Mouse (Mus musculus) neural tube, embryonic 12.5 days (tissue): ENCODE results near the gene Efcab9. TPM values are rescaled to one million over a fixed set of nuclear protein-coding genes. Genes with fewer than 3 reads are reported as not detected.

Experiments used
- ATAC-seq: fragments of 200-750 bp; cut with Nextera tagmentation; 2 replicates; pipeline ENCODE4 v1.8.0; 2017; ENCODE audit warnings: low read depth, mild to moderate bottlenecking, moderate TSS enrichment, moderate library complexity; ENCODE audit not compliant: low FRiP score
- H3K27ac ChIP-seq: fragments of 300-500 bp; sonication (generic); 2 replicates; pipeline ENCODE4 v1.5.1; 2016
- H3K27me3 ChIP-seq: fragments of 300-500 bp; sonication (generic); replicated peaks from 2 replicates; pipeline ENCODE4 v1.6.1; 2016; ENCODE audit warnings: mild to moderate bottlenecking
- H3K36me3 ChIP-seq: fragments of 300-500 bp; sonication (generic); 2 replicates; pipeline ENCODE4 v1.6.1; 2016; ENCODE audit warnings: mild to moderate bottlenecking
- H3K4me1 ChIP-seq: fragments of 300-500 bp; sonication (generic); 2 replicates; pipeline ENCODE4 v1.6.1; 2016
- H3K4me2 ChIP-seq: fragments of 300-500 bp; sonication (generic); replicated peaks from 2 replicates; pipeline ENCODE4 v1.6.1; 2016; ENCODE audit warnings: mild to moderate bottlenecking
- H3K4me3 ChIP-seq: fragments of 300-500 bp; sonication (generic); 2 replicates; pipeline ENCODE4 v1.5.1; 2016
- H3K9ac ChIP-seq: fragments of 300-500 bp; sonication (generic); 2 replicates; pipeline ENCODE4 v1.6.1; 2016; ENCODE audit warnings: mild to moderate bottlenecking
- H3K9me3 ChIP-seq: fragments of 300-500 bp; sonication (generic); 2 replicates; pipeline ENCODE4 v1.6.1; 2016; ENCODE audit warnings: mild to moderate bottlenecking
- WGBS: fragments of 180-500 bp; shearing (Covaris S2); methylation state at CpG from one replicate; pipeline ENCODE4 v1.1.7; 2016; 5-methylcytosine and 5-hydroxymethylcytosine counted together
- polyA plus RNA-seq: library from polyadenylated mRNA; unstranded; fragments of >200 nt; fragmentation: Nextera tagmentation; extraction: Ambion mirVana; gene quantifications from 2 replicates; pipeline ENCODE4 v1.2.1, GENCODE M21; 2016

Efcab9 gene
- polyA plus RNA-seq, 1 experiment from 2014 or later = 0.51 TPM

DNA sequence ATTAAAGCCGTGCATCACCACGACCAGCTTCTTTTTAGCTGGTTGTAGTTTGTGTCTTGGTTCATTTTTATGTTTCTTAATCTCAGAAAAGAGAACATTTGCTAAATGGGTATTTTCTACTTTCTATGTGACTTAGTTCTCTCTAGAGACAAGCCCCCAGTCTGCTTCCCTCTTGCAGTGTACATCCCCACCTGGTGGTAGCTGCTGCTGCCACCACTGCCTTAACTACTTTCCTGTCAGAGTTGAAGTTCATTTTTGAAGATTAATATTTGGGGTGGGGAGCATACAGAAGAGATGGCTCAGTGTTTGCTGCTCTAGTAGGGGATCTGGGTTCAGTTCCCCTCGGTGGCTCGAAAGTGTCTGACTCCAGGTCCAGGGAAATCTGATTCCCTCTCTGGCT is 31.9 kb downstream of the Efcab9 start:
- H3K9me3 ChIP-seq = no peaks in the 10 kb centered on the region
- H3K27ac ChIP-seq = no peak overlapping the region
- 93% methylated on average over 4 of the region's 4 CpGs for WGBS
- H3K4me2 ChIP-seq = no peak overlapping the region
- ATAC-seq = no peak
- no peak overlapping the region for H3K4me3 ChIP-seq
- H3K4me1 ChIP-seq = no peaks in the 10 kb centered on the region
- H3K36me3 ChIP-seq = peaks cover 6% of the 10 kb centered on the region
- H3K9ac ChIP-seq = no peak overlapping the region
- H3K27me3 ChIP-seq = no peaks in the 10 kb centered on the region

DNA sequence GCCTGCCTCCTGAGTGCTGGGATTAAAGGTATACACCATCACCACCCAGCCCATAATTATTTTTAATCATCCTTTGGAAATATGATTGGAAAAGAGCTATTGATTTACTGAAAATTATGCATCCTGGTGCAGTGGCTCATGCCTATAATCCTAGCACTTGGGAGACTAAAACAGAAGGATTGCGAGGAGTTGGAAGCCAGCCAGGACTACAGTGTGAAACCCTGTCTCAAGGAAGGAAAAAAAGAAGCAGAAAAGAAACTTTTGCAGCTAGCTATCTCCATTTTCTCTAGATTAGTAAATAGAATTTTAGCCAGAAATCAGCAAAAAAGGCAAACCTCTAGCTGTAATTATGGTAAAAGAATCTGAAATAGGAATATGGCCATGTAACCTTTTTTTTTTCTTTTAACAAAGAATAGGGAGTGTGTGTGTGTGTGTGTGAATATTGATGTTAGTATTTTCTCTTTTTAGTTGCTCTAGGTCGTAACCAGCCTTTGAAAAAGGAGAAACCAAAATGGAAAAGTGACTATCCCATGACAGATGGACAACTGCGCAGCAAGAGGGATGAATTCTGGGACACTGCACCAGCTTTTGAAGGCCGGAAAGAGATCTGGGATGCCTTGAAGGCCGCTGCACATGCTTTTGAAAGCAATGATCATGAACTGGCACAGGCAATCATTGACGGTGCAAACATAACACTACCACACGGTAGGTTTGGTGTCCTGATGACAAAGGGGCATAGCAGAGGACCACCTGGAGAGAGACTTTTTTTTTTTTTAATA is 32.9 kb downstream of the Efcab9 start:
- Histone ChIP-seq H3K9ac (no peak overlapping the region), H3K4me2 (no peak overlapping the region), H3K9me3 (no peaks in the 10 kb centered on the region), H3K4me1 (no peaks in the 10 kb centered on the region), H3K4me3 (no peak overlapping the region), H3K36me3 (peaks cover 6% of the 10 kb centered on the region), H3K27ac (no peak overlapping the region), H3K27me3 (no peaks in the 10 kb centered on the region)
- 88% methylated on average over 7 of the region's 7 CpGs for whole genome bisulfite sequencing
- no peak for ATAC-seq

GRCm38 (mm10) chr11:32495283-32495682 is 36.6 kb downstream of the Efcab9 start:
- H3K36me3 ChIP-seq = 0 out of 2 replicates have a peak, but pooled peaks cover 2% of the 10 kb centered on the region
- no peak overlapping the region for H3K9ac ChIP-seq
- no peaks in the 10 kb centered on the region for H3K9me3 ChIP-seq
- no peak for ATAC-seq
- no peaks in the 10 kb centered on the region for H3K4me1 ChIP-seq
- no peak overlapping the region for H3K27ac ChIP-seq
- no peak overlapping the region for H3K4me2 ChIP-seq
- H3K27me3 ChIP-seq = no peaks in the 10 kb centered on the region
- WGBS = 95% methylated on average over 2 of the region's 2 CpGs
- no peak overlapping the region for H3K4me3 ChIP-seq

DNA sequence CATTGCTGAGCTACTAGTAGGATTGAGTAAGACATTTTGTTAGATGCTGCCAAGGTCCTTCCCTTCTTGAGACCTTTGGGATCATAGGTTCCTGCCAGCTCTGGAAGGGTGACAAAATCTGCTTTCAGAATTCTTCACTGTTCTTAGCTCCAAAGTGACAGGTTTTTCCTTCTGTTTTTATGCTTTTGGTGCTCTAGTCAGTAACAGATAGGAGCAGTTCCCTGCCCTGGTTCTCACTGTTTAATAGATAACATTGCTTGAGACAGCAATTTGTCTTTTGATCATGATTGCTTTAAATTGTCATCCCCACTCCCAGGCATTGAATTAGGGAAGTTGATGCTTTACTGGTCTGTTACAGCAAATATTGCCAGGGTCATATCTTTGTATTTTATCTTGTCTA is 38.6 kb downstream of the Efcab9 start:
- ATAC-seq = no peak
- Histone ChIP-seq H3K4me2 (no peak overlapping the region), H3K36me3 (no peaks in the 10 kb centered on the region), H3K4me3 (no peak overlapping the region), H3K9me3 (no peaks in the 10 kb centered on the region), H3K4me1 (0 out of 2 replicates have a peak, but pooled peaks cover 3% of the 10 kb centered on the region), H3K27me3 (no peaks in the 10 kb centered on the region), H3K9ac (no peak overlapping the region), H3K27ac (no peak overlapping the region)

GRCm38 (mm10) chr11:32491079-32491478 is 40.8 kb downstream of the Efcab9 start:
- Histone ChIP-seq H3K4me1 (0 out of 2 replicates have a peak, but pooled peaks cover 3% of the 10 kb centered on the region), H3K4me3 (no peak overlapping the region), H3K9me3 (no peaks in the 10 kb centered on the region), H3K4me2 (no peak overlapping the region), H3K27me3 (no peaks in the 10 kb centered on the region), H3K36me3 (no peaks in the 10 kb centered on the region), H3K9ac (no peak overlapping the region), H3K27ac (no peak overlapping the region)
- ATAC-seq = no peak
- 95% methylated on average over 2 of the region's 2 CpGs for WGBS

DNA sequence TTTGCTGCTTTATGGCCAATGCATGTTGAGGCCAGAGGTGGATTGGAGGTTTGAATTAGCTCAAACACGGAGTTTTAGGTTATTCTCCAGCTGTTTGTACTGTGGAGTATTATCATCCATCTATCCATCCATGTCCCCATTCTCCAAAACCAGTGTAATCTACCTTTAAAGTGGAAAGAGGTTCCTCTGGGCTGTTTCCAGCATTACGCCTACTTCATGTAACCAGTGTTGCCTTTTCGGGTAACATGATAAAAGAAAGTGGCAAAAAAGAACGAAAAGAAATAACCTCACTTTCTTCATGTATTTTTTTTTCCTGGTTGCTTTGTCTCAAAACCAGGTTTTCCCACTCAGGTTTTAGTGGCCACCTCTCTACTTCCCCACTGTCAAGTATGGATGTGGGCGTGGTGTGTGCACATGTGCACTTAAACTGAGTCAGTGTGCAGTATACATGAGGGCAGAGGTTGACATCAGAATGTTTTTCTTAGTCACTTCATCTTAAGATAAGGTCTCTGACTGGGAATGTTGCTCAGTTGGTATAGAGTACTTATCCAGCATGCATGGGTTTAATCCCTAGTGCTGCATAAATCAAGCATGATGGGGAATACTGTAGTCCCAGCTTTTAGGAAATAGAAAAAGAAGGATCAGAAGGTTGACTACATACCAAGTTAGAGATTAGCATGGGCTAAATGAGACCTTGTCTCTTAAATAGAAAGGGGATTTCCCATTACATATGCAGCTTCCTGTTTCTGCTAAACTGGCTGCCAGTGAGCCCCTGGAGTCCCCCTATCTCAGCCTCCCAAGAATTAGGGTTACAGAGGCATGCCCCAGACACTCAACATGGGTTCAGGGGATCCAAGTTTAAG is 42.8 kb downstream of the Efcab9 start:
- Histone ChIP-seq H3K9me3 (no peaks in the 10 kb centered on the region), H3K9ac (no peak overlapping the region), H3K4me2 (no peak overlapping the region), H3K27ac (no peak overlapping the region), H3K4me1 (0 out of 2 replicates have a peak, but pooled peaks cover 3% of the 10 kb centered on the region), H3K36me3 (no peaks in the 10 kb centered on the region), H3K4me3 (no peak overlapping the region), H3K27me3 (no peaks in the 10 kb centered on the region)
- no peak for ATAC-seq
- WGBS = 82% methylated on average over 5 of the region's 5 CpGs

DNA sequence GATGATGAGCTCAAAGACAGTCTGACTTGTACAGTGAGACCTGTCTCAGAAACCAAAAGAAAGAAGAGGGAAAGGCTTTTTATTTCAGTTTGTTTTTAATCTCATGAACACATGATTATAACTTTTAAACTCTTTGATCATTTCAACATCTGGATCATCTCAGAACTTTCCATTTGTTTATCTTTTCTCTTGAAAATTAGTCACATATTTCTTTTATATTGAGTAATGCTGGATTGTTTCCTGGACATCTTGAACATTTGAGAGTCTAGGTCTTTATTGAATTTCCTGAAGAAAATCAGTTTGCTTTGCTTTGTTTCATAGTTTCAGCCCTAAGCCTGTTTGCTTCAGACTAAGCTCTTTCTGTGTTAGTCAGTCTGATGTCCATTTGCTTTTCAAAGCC is 43.5 kb downstream of the Efcab9 start:
- H3K27me3 ChIP-seq = no peaks in the 10 kb centered on the region
- no peak for ATAC-seq
- no peak overlapping the region for H3K4me2 ChIP-seq
- no peaks in the 10 kb centered on the region for H3K36me3 ChIP-seq
- H3K9me3 ChIP-seq = no peaks in the 10 kb centered on the region
- no peak overlapping the region for H3K4me3 ChIP-seq
- 0 out of 2 replicates have a peak, but pooled peaks cover 3% of the 10 kb centered on the region for H3K4me1 ChIP-seq
- H3K9ac ChIP-seq = no peak overlapping the region
- no peak overlapping the region for H3K27ac ChIP-seq

GRCm38 (mm10) chr11:32487501-32487900 is 44.4 kb downstream of the Efcab9 start:
- H3K27ac ChIP-seq = no peak overlapping the region
- 0 out of 2 replicates have a peak, but pooled peaks cover 3% of the 10 kb centered on the region for H3K4me1 ChIP-seq
- H3K4me3 ChIP-seq = no peak overlapping the region
- H3K36me3 ChIP-seq = no peaks in the 10 kb centered on the region
- H3K4me2 ChIP-seq = no peak overlapping the region
- no peak overlapping the region for H3K9ac ChIP-seq
- 93% methylated on average over 3 of the region's 3 CpGs for WGBS
- no peak for ATAC-seq
- no peaks in the 10 kb centered on the region for H3K9me3 ChIP-seq
- no peaks in the 10 kb centered on the region for H3K27me3 ChIP-seq

GRCm38 (mm10) chr11:32486621-32487020 is 45.3 kb downstream of the Efcab9 start:
- no peak overlapping the region for H3K27ac ChIP-seq
- H3K4me3 ChIP-seq = no peak overlapping the region
- no peak for ATAC-seq
- WGBS = 81% methylated on average over 3 of the region's 3 CpGs
- H3K4me1 ChIP-seq = 0 out of 2 replicates have a peak, but pooled peaks cover 3% of the 10 kb centered on the region
- H3K9ac ChIP-seq = no peak overlapping the region
- H3K36me3 ChIP-seq = no peaks in the 10 kb centered on the region
- H3K9me3 ChIP-seq = no peaks in the 10 kb centered on the region
- H3K4me2 ChIP-seq = no peak overlapping the region
- no peaks in the 10 kb centered on the region for H3K27me3 ChIP-seq

GRCm38 (mm10) chr11:32485290-32485689 is 46.6 kb downstream of the Efcab9 start:
- Histone ChIP-seq H3K9ac (no peak overlapping the region), H3K4me1 (0 out of 2 replicates have a peak, but pooled peaks cover 3% of the 10 kb centered on the region), H3K9me3 (no peaks in the 10 kb centered on the region), H3K36me3 (no peaks in the 10 kb centered on the region), H3K27ac (no peak overlapping the region), H3K4me3 (no peak overlapping the region), H3K27me3 (no peaks in the 10 kb centered on the region), H3K4me2 (no peak overlapping the region)
- ATAC-seq = no peak
- WGBS = 71% methylated on average over 3 of the region's 3 CpGs

DNA sequence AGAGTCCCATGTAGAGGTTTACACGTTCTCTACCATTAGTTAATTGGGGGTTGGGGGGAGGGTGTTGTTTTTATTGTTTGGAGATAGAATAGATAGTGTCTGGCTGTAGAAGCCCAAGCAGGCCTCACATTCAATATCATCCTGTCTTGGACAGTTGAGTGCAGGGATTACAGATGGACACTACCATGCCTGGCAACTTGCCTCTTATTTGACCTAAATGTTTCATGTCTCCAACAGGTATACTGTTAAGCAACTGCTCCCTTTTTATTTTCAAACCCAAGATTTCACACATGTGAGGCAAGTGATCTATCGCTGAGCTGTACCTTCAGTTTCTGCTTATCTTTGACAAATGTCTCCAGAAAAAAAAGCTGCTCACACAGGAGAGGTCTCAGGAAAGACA is 50.4 kb downstream of the Efcab9 start:
- Histone ChIP-seq H3K27me3 (no peaks in the 10 kb centered on the region), H3K4me3 (no peak overlapping the region), H3K36me3 (no peaks in the 10 kb centered on the region), H3K9me3 (no peaks in the 10 kb centered on the region), H3K27ac (no peak overlapping the region), H3K4me1 (no peaks in the 10 kb centered on the region), H3K9ac (no peak overlapping the region), H3K4me2 (no peak overlapping the region)
- 68% methylated on average over 2 of the region's 2 CpGs for WGBS
- ATAC-seq = no peak

- H3K9me3 ChIP-seq = no peaks in the 10 kb centered on the region
- 86% methylated on average over 5 of the region's 5 CpGs for WGBS
- H3K4me2 ChIP-seq = no peak overlapping the region
- no peak overlapping the region for H3K4me3 ChIP-seq
- no peaks in the 10 kb centered on the region for H3K27me3 ChIP-seq
- no peak overlapping the region for H3K9ac ChIP-seq
- no peak for ATAC-seq
- no peaks in the 10 kb centered on the region for H3K4me1 ChIP-seq
- H3K36me3 ChIP-seq = no peaks in the 10 kb centered on the region
- no peak overlapping the region for H3K27ac ChIP-seq
These were observed 56.2 kb downstream of the Efcab9 start for GRCm38 (mm10) chr11:32475487-32476236.
